Comparison of ENCODE assay signal across 19 mouse cellular contexts in genomic region chr7:141908591-141908990, GRCm38 (mm10).
"Had no signal": no experiment of that assay in that cellular context is flagged by ENCODE, and none has a peak within 500 bp of the region (broad histone marks: within the 10 kb centered on the region; RNA-seq: fewer than 3 reads in every experiment).

No protein-coding gene starts in this region.

- H3K4me3 ChIP-seq: intestine, embryonic 15.5 days; left cerebral cortex, adult 2 months; limb, embryonic 10.5 days; liver, embryonic 15.5 days; midbrain, embryonic 10.5 days; midbrain, embryonic 15.5 days; neural tube, embryonic 13.5 days; stomach, embryonic 15.5 days had no signal

- H3K27ac ChIP-seq: intestine, embryonic 15.5 days; left cerebral cortex, adult 2 months; limb, embryonic 10.5 days; liver, embryonic 15.5 days; midbrain, embryonic 10.5 days; midbrain, embryonic 15.5 days; neural tube, embryonic 13.5 days; stomach, embryonic 15.5 days had no signal

- H3K4me2 ChIP-seq: intestine, embryonic 15.5 days; liver, embryonic 11.5 days; liver, embryonic 15.5 days; midbrain, embryonic 15.5 days; neural tube, embryonic 13.5 days; stomach, embryonic 15.5 days had no signal

- DNase-seq: kidney, adult 18-20 months; kidney, postnatal 14 days; lung, adult 2 months; lung, postnatal 36 days; retina, postnatal 1 day; right cerebral cortex, postnatal 4 days; spleen, adult 18-20 months; thymus, adult 2 months; thymus, postnatal 36 days had no signal

- H3K9ac ChIP-seq: intestine, embryonic 15.5 days; liver, embryonic 15.5 days; midbrain, embryonic 15.5 days; neural tube, embryonic 13.5 days; stomach, embryonic 15.5 days had no signal

- H3K36me3 ChIP-seq: intestine, embryonic 15.5 days; limb, embryonic 10.5 days; liver, embryonic 15.5 days; midbrain, embryonic 10.5 days; midbrain, embryonic 15.5 days; neural tube, embryonic 13.5 days; stomach, embryonic 15.5 days had no signal

- H3K9me3 ChIP-seq: intestine, embryonic 15.5 days; limb, embryonic 10.5 days; liver, embryonic 15.5 days; midbrain, embryonic 10.5 days; midbrain, embryonic 15.5 days; neural tube, embryonic 13.5 days; stomach, embryonic 15.5 days had no signal

- H3K4me1 ChIP-seq: intestine, embryonic 15.5 days; limb, embryonic 10.5 days; liver, embryonic 15.5 days; stomach, embryonic 15.5 days had no signal

- ATAC-seq: intestine, embryonic 15.5 days; lung, postnatal 0 days; midbrain, embryonic 15.5 days had no signal
